Mouse (Mus musculus) megakaryocyte progenitor cell, adult 5-6 weeks (primary cell): ENCODE measurements around the gene Pglyrp1. TPM values are rescaled to one million over a fixed set of nuclear protein-coding genes. Genes with fewer than 3 reads are reported as not detected.
"Not testable (repeated sequence)": the region's sequence is repeated elsewhere in the genome, so short reads cannot be mapped to it uniquely, and the experiment has no call there.

ENCODE experiments used
- ATAC-seq: replicated peaks from 2 replicates; pipeline ENCODE4 v1.8.0; 2016; ENCODE audit warnings: mild to moderate bottlenecking, moderate TSS enrichment, inconsistent platforms; ENCODE audit not compliant: poor library complexity
- total RNA-seq, 2 experiments: library from RNA; stranded (forward) in 1 of 2; stranded (reverse) in 1 of 2; fragments of 157-497, 149-512 nt in 1 of 2; fragments of 200-1000 nt in 1 of 2; gene quantifications; 2 replicates each; pipeline versions ENCODE4 v1.2.3 to v1.2.4; 2015 to 2017

Pglyrp1 gene
- total RNA-seq (2015) (264 and 265 TPM in 2 replicates), total RNA-seq (2017) (31.3 and 35.6 TPM in 2 replicates)

DNA sequence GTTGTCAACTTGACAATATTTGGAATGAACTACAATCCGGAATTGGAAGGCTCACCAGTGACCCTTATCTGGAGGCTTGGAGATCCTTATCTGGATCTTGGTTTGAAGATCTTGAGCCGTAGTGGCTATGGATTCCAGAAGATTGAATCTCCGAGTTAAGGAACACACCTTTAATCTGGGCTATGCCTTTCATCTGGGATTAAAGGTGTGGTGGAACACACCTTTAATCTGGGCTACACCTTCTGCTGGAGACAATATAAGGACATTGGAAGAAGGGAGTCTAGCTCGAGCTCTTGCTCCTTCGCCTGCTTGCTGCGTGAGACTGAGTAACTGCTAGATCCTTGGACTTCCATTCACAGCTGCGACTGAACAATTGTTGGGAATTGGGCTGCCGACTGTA is at the start of gene Pglyrp1:
Gene Pglyrp1 (plus strand): TSS at position 301 of the 400 bp plus-strand sequence.
- ATAC-seq, result not testable (repeated sequence)

DNA sequence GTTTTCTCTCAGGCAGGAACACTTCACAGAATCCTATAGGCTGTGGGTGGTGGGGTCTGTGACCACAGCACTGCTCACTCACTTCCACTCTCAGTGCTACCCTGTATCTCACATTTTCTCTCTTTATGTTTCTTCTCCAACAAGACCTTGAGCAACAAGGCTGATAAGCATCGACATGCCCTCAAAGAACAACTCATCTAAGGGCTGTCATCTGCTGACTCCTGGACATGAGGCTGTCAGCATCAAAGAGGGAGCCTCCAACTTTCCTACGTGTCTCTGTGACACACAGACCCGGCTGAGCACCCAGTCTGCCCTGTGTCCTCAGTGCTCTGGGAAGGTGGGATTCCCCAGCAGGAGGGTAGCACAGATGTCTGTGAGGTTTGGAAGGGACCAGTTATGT is 49.6 kb upstream of the Pglyrp1 start, which contains the start of gene Psg17:
Gene Psg17 (minus strand): TSS at position 101 of the 400 bp plus-strand sequence.
- no peak for ATAC-seq

DNA sequence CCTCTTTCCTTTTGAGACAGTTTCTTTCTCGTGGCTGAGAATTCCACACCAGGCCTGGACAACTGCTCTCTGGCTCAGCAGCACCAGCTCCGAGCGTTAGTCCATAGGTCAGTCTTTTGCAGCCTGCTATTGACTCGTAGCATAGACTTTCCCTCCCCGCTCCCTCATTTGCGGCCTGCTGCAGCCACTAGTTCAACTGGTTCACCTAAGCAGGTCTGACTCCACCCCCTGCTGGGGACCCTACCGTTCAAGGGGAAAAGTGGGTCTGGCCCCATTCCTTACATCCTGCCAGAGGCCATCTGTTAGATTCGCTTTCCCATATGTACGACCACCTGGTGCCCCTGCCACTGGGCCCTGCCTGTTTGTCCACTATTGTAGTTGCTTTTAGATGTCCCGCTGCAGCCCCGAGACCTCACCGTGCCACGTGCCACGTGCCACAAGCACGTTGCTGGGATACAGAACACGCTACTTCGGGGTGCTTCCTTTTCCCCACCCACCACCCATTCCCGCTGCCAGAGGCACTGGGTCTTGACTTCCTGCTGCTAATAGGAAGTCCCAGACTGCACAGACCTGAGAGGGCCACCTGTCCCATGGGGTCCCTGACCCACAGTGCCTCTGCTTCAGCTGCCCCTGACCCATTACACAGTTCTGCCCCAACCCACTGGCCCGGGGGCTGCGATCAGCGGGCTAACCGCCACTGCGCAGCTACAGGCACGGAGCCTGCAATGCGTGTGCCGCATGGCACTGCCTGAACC is 43.2 kb upstream of the Pglyrp1 start:
- ATAC-seq, result no peak

DNA sequence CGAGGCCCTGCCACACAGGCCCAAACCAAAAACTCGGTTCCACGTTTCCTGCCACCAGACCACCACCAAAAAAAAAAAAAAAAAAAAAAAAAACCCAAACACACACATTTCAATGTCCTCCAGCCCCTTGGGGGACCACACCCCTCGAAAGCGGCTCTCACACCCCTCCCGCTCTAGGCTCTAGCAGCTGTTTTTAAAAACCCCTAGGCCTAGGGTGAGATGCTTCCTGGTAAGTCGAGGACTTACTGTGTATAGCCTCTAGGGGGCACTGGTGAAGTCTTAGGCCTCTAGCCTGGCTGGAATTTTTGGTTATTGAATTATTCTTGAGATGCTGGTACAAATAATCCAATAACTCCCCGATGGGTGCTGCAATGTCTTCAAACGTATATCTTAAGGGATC is 42.5 kb upstream of the Pglyrp1 start:
- ATAC-seq, result peak; percentile 80

DNA sequence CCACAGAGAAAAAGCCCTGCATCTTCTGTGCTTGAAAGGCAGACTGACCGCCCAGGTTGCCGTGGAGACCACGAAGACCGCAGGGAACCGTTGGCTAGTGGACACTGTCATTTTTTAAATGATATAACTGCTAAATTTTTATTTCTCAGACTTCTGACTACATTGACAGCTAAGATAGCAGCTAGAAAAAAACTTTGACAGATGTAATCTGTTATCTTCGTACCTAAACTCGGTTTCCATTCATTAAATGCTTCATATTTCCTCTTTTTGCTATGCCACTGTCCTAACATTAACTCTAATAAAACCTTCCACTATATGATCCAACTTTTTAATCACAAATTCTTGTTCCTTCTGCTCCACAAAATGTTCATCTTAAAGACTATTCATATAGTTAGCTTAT is 41.6 kb upstream of the Pglyrp1 start:
- ATAC-seq, result no peak

DNA sequence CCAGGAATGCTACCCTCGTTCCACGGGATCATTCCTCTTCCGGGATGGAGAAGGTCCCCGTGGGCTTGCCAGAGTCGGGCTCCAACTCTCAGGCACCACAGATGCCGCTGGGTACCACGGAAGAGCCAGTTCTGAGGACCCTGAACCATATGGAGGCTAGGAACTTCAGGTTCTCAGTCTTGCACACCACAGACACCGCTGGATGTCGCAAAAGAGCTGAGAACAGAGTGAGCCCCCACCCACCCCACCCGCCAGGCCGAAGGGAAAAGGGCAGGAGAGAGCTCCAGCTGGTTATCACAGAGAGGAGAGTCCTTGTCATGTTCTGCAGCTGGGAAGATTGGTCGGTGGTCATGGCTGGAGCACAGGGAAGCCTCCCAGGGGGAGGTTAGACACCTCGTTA is 38.8 kb upstream of the Pglyrp1 start:
- no peak for ATAC-seq

DNA sequence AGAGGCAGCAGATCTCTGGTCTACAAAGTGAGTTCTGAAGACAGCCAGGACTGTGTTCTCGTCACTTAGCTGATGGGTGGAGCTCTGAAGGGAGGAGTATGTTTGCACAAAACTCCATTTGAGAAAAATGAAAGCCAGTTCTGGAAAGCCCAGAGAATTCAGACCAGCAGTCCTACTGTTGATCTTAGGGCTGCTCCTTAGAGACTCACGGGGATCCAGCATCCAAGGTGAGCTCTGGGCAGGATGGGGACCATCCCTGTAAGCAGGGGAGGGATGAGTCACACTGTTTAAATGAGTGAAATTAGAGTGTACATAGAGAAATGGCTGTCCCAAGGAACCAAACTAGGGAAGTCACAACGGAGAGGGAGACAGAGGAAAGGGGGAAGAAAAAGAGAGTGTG is 31.3 kb upstream of the Pglyrp1 start, which contains the start of gene Mill2:
Gene Mill2 (plus strand): TSS at position 102 of the 400 bp plus-strand sequence.
- peak; percentile 14; the same call in 1 of the 2 replicates for ATAC-seq

DNA sequence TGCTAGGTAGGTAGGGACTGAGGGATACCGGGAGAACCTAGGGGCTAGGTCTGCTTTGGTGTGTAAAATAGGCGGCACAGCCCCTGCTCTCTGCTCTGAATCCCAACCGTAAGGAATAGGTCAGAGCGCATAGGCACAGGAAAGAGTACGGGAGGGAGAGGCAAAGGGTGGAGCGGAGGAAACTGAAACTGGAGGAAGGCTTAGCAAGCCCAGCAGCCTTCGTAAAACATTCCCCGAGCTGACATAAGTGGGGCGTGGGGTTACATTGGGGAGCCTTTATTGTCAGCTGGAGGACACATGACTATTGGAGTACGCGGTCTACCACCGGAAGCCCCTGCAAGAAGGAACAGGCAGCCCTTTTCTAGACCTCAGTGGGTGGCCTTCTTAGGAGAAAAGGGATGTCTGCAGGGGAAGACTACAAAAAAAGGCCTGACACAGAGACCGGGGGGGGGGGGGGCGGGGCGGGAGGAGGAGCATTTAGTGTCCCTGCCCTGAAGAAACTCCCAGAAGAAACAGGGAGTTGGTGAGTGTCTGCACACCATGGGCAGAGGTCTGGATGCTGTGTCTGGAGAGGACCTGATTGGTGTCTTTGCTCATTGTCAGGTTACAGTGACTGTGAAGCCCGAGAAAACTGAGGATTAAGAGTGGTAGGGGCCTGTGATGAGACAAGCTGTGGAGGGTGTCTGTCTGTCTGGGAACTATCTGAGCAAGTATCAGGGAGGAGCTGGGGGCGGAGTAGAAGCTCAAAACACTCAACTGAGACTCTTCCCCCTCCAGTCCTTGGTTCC is 30.6 kb upstream of the Pglyrp1 start:
- peak; percentile 93 for ATAC-seq

DNA sequence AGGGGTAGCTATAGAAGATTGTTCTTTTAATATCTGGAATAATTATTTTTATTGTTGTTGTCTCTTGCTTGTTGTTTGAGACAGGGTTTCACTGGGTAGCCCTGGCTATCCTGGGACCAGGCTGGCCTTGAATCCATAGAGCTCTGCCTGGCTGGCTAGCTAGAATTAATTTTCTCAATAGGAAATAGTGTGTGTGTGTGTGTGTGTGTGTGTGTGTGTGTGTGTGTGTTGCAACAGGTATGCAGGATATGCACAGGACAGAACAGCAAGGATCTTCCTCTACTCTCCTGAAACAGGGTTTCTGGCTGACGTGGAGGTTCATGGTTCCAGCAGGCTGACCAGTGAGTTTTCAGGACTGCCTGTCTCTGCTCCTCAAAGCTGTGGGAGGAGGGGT is 30.0 kb upstream of the Pglyrp1 start:
- 0 out of 2 replicates have a peak, but pooled peaks have one; percentile 2 for ATAC-seq

DNA sequence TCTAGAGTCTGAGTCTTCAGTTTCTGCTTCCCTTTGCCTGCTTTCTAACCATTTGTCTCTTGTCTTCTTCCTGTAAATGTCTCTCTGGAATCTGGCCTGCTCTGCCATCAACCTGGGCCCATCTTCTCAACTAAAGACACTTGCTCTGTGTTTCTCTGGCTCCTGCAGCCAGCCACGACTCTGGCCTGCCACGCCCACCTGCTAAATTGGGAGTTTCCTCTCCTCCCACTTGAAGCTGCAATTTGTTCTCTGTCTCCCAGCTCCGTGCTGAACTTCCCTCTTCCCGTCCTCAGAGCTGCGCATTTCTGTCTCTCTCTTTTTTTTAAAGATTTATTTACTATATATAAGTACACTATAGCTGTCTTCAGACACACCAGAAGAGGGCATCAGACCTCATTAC is 26.3 kb upstream of the Pglyrp1 start:
- no peak for ATAC-seq

DNA sequence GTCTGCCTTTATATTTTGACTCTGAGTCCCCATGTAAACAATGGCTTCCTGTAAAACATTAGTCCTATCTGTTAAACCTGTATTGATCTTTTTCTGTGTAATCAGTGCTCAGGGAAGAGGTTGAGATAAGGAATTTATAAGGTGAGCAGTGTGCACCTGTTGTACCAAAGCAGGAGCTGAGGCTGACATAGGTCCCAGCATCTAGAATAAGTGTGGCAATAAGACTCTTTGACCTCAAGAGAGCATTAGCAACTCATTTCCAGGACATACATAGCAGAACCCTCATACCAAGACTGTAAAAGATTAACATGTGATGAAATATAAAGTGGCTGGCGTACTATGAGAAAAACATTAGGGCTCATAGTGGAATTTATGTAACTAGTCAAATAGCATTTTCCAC is 22.7 kb upstream of the Pglyrp1 start:
- no peak for ATAC-seq

DNA sequence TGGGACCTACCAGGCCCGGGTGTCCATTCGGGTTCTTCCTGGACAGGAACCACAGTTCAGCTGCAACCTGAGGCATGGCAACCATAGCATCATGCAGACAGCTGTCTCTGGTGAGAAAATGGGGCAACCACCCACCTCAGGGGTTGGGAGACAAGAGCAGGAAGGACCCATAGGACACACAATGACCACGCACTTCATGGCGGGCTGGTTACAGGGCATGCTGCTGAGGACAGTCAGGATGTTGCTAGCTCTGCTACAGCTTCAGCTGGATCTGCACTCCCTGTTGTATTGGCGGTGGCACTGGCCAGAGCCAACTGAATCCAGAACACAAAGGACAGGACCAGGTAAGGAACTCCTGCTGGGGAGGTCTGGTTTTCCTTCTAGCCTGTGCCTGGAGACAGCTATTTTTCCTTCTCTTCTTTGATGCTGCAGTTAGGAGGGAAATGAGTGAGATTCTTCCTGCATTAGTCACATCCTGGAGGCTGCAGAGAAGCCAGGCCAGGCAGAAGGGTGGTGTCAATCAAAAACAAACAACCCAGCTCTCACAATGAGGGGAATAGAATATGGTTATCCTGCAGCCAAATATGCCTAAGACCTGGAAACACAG is 12.7 kb upstream of the Pglyrp1 start:
- ATAC-seq, result no peak

DNA sequence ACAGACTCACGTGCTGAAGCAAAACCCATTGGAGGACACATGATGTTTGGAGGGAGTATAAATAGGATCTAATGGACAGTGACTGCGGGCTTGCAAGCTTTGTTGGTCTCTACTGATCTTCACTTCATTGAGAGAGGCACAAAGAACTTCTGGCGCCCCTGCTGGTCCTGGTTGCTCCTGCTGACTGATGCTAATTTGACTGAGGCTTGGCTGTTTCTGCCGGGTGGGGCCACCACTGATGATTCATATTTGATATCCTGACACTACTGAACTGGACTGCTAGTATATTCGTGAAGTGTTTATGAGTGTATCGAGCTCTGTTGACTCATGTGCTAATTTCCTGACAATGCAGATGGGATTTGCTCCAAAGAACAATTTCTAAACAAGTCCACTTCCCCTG is 8.3 kb upstream of the Pglyrp1 start:
- ATAC-seq, result no peak

DNA sequence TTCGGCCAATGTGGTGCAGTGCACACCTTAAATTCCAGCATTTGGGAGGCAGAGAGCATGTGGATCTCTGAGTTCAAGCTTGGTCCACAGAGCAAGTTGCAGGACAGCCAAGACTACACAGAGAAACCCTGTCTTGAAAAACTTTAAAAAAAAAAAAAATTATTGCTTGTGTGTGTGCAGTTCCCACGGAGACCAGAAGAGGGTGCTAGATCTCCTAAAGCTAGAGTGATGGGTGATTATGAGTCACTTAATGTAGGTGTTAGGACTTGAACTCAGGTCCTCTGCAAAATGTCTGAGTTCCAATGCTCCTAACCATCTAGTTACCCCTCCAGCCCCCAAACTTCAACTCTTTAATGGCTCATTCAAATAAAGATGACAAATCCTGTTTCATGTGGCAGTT is 2.6 kb upstream of the Pglyrp1 start:
- ATAC-seq, result no peak

DNA sequence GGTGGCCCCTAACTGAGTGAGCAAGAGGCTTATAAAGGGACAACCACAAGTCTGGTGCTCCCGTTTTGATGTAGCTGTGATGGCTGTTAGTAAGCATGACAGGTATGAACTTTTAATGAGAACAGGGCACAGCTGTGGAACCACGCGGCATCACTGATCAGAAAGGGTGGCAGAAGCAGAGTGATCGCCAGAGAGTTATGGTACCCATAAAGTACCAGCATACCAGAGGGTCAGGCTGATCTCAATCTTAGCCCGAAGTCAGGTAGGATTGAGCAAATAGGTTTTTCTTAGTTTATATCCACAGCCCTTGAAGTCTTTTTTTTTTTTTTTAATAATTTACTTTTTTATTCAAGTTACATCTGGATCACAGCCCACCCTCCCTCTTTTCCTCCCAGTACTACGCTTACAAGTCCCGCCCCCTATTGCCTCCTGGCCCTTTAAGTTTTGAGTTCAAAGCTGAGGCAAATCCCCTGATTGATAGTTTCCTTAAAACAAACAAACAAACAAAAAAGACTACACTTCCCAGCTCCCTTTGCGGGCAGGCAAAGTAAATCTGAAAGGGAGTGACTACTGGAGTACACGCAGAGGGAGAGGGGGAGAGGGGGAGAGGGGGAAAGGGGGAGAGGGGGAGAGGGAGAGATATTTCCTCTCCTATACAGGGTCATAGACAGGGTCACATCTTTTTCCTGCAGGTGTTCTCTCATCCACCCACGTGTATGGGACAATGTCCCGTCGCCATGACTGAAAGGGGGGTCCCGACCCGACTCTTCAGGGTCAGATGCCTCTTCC is 1.1 kb downstream of the Pglyrp1 start:
- ATAC-seq, result no peak

DNA sequence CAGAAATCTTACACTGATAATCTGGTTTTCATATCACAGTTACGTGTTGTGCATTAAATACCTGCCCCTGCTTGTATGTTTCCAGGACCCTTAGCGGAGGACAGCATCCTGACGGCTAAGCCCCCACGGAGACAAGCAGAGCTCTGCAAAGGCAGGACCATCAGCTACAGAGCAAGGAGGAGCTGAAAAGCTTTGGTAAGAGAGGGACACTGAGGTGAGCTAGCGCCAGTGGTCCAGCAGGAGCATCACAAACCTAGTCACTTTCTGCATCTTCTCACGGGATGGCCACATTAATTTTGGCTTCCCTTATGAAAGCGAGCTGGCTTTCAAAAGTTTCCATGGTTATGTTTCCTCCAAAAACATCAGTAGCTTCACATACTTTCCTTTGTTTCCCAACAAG is 1.7 kb downstream of the Pglyrp1 start:
- ATAC-seq, result no peak

DNA sequence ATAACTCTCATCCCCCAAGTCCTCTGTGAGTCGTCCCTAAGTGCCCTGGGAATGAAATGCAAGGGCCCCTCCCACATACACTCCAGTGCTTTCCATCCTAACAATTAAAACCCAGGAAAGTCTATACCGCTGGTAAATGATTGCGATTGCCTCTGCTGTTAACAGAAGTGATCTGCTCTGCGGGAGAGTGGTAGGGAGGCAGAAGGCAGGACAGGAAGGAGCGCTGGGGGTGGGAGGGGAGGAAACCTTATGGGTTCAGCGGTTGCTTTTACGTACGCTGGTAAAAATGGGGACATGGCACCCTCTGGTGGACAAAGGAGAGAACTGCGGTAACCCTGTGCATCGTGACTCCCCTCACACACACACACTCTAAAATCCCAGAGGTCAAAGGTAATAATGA is 2.1 kb downstream of the Pglyrp1 start:
- peak; percentile 100 for ATAC-seq

DNA sequence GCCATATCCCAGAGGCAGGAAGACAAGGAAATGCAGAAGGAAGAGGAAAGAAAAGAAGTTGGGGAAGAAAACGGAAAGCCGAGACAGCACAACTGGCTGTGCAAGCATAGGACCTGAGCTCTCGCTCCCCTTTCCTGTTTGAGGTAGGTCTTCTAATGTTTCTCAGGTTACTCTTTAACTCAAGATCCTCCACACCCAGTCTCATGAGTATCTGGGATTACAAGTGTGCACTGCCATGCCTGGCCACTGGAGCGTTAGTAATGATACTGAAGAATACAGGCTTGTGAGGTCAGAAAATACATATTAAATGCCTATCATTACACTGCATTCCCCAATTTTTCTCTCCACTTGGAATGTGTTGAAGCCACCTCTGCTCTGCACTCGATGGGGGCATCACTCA is 4.2 kb downstream of the Pglyrp1 start:
- ATAC-seq, result no peak

DNA sequence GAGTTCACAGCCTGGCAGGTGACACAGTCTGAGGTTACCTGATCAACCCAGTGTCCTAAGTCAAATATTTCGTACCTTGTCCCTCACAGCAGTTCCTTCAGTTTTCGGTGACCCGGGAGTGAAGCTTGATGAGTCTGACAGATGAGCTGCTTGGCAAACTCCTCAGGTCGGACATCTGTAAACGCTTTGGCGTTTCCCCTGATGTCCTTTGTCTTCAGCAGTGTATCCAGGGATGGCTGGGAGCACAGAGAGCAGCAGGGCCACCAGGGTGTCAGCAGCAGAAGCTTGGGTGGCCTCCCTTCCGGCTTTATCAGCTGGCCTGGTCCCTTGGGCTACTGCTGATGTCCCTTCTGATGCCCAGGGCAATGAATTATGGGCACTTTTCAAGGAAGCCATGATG is 7.6 kb downstream of the Pglyrp1 start:
- no peak for ATAC-seq

DNA sequence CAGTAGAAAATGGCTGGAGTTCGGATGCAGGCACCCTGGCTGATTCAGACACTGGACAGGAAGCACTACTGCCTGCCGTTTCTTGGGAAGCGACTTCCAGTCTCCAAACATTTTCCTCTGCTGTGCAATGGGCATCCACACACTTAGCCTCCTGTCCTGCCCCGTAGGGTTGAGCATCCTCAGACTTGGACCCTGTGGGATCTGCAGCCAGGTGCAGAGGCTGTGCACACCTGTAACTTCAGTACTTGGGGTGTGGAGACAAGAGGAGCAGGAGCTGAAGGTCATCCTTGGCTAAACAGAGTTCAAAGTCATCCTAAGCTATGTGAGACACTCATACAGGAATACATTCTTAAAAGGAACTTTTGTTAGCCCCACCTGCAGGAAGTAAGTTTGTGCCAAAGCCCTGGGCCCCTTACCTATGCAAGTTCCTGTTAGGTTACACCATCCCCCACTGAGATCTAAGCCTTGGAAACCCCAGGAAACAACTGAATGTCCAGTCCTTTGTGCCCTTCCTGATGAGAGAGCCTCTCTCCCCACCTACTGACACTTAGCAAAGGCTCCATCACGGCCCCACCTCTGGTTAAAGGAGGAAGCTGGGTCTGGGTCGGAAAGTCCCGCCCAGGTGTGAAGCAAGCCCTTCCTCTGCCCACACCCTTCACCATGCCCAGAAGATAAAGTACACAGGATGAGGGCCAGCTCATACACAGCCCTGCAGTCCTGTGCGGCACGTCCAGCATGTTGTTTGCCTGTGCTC is 13.0 kb downstream of the Pglyrp1 start:
- peak; percentile 85 for ATAC-seq
